Mouse (Mus musculus) spleen, adult 2 months (tissue): ENCODE results near the gene Rapgef5. TPM values are rescaled to one million over a fixed set of nuclear protein-coding genes. Genes with fewer than 3 reads are reported as not detected.

Experiments used
- DNase-seq, 2 experiments: peaks; one replicate each; pipeline versions ENCODE4 v3.0.0 to v3.0.0-alpha.2; 2012 to 2021; ENCODE audit warnings: low spot score in 2 of 2, low read depth in 1 of 2
- H3K27ac ChIP-seq: fragments of 200-500 bp; 2 replicates; pipeline ENCODE4 v1.5.1; 2012; ENCODE audit warnings: low read length, inconsistent platforms; ENCODE audit not compliant: insufficient read depth
- H3K27me3 ChIP-seq: fragments of 200-500 bp; 2 replicates; pipeline ENCODE4 v1.6.1; 2012; ENCODE audit warnings: mild to moderate bottlenecking, moderate library complexity, low read length, inconsistent platforms; ENCODE audit not compliant: control insufficient read depth, insufficient read depth
- H3K36me3 ChIP-seq: fragments of 200-500 bp; 2 replicates; pipeline ENCODE4 v1.6.1; 2012; ENCODE audit warnings: mild to moderate bottlenecking, low read length, inconsistent platforms; ENCODE audit not compliant: control insufficient read depth, insufficient read depth
- H3K4me1 ChIP-seq: fragments of 200-500 bp; 2 replicates; pipeline ENCODE4 v1.6.1; 2011; ENCODE audit warnings: inconsistent platforms; ENCODE audit not compliant: control insufficient read depth, insufficient read depth, insufficient read length
- H3K4me3 ChIP-seq: fragments of 200-500 bp; 2 replicates; pipeline ENCODE4 v1.5.1; 2011; ENCODE audit warnings: mild to moderate bottlenecking, inconsistent platforms; ENCODE audit not compliant: insufficient read depth, insufficient read length; ENCODE audit errors: extremely low read depth
- CTCF ChIP-seq: fragments of 200-500 bp; IDR thresholded peaks from 2 replicates; pipeline ENCODE4 v1.5.1; 2011; ENCODE audit warnings: mild to moderate bottlenecking, inconsistent platforms; ENCODE audit not compliant: insufficient read depth, insufficient read length, insufficient replicate concordance; ENCODE audit errors: extremely low read depth
- POLR2A ChIP-seq: fragments of 200-500 bp; IDR thresholded peaks from 2 replicates; pipeline ENCODE4 v1.6.1; 2011; ENCODE audit warnings: low read depth, low read length, inconsistent platforms
- WGBS: fragments of 180-500 bp; shearing (Covaris S2); methylation state at CpG from one replicate; pipeline ENCODE4 v1.1.7; 2018; 5-methylcytosine and 5-hydroxymethylcytosine counted together
- polyA plus RNA-seq: library from polyadenylated mRNA; depleted of rRNA; stranded (reverse); fragments of >200 nt; gene quantifications from 2 replicates; pipeline ENCODE4 v1.2.3, GENCODE M21; 2012

Rapgef5 gene
- polyA plus RNA-seq, 1 experiment: 6.9 TPM

DNA sequence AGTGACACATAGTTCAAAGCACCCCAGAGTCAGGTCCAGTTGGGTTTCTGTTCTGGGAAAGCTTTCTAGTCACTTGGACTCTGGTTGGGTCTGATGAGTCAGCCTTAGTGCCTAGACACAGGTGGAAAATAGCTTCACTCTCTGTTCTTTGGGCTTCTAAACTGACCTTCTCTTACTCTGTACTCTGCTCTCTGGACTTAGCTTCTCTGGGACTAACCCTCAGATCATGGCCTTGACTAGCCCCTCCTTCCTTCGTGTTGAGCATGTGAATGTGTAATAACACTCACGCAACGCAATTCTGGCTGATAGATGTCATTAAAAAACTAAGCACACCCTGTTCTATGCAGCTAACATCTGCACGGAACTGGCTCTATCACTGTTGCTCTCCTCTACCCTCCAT is 160.0 kb downstream of the Rapgef5 start:
- Histone ChIP-seq H3K27me3 (no peaks in the 10 kb centered on the region), H3K36me3 (no peaks in the 10 kb centered on the region), H3K4me3 (no peak overlapping the region), H3K27ac (no peak overlapping the region), H3K4me1 (peaks cover 7% of the 10 kb centered on the region; the same call in 1 of the 2 replicates)
- 91% methylated on average over 4 of the region's 4 CpGs for WGBS
- DNase-seq: no peak
- no peak for TF ChIP-seq CTCF
- no peak for TF ChIP-seq POLR2A

- 74% methylated on average over 3 of the region's 3 CpGs for WGBS
- H3K4me1 ChIP-seq: peaks cover 7% of the 10 kb centered on the region; the same call in 1 of the 2 replicates
- no peak overlapping the region for H3K4me3 ChIP-seq
- no peak overlapping the region for H3K27ac ChIP-seq
- no peak for DNase-seq
- H3K27me3 ChIP-seq: no peaks in the 10 kb centered on the region
- H3K36me3 ChIP-seq: no peaks in the 10 kb centered on the region
- no peak for TF ChIP-seq POLR2A
- TF ChIP-seq CTCF: no peak
Measured at GRCm38 (mm10) chr12:117678916-117679315, 162.6 kb downstream of the Rapgef5 start.

DNA sequence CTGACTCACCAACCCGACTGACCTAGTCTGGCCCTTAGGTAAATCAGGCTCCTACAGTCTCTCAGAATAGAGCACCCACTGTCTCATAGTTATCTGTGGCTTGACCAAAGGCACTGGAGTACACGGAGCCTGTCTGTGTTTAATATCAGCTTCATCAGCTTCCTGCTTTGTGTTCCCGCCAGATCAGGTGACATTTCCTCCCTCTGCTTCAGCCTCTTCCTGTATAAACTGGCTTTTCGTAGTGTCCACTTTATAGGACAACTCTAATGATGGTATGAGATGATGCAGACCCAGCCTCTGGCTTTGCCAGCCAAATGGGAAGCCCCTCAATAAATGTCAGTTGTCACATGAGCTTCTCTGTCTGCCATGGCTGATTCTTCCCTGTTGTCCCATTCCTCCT is 163.5 kb downstream of the Rapgef5 start:
- Histone ChIP-seq H3K4me3 (no peak overlapping the region), H3K27me3 (no peaks in the 10 kb centered on the region), H3K27ac (no peak overlapping the region), H3K36me3 (no peaks in the 10 kb centered on the region), H3K4me1 (peaks cover 7% of the 10 kb centered on the region; the same call in 1 of the 2 replicates)
- TF ChIP-seq CTCF (no peak), POLR2A (no peak)
- DNase-seq: no peak
- WGBS: 40% methylated on average over 4 of the region's 4 CpGs

DNA sequence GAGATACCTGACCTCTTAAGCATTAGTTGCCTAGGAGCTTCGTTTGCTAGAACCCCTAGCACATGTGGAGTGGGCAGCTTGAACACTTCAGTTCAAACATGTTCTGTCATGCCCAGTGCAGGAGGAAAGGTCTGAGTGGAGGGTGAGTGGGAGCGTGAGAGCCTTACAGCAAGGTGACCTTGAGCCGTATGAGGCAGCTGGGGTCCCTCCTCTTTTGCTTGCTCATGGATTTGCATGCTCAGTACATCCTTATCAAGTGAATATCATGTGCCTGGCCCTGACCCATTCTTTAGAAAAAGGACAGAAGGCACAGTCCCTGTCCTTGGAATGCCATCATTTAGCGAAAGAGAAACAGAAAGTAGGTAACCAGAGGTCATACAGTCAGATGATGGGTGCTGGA is 165.0 kb downstream of the Rapgef5 start:
- peaks cover 7% of the 10 kb centered on the region; the same call in 1 of the 2 replicates for H3K4me1 ChIP-seq
- no peaks in the 10 kb centered on the region for H3K27me3 ChIP-seq
- WGBS: 89% methylated on average over 4 of the region's 4 CpGs
- TF ChIP-seq CTCF (no peak), POLR2A (no peak)
- H3K36me3 ChIP-seq: no peaks in the 10 kb centered on the region
- DNase-seq: no peak
- H3K4me3 ChIP-seq: no peak overlapping the region
- no peak overlapping the region for H3K27ac ChIP-seq

DNA sequence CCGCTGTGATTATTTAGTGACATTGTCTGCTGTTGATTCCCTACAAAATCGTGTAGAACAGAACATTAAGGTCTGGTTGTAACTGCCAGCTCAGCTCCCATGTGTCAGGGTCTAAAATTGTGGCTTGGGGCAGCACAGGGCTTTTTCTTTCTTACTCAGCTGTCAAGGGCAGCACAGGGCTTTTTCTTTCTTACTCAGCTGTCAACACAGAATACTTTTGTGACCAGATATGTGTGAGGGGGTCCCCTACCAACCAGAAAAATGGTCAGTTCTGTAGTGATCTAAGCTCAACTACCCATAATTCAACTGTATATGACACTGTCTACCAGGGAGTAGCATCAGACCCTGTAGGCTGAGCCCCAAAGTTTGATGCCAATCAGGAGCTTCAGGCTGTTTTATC is 167.1 kb downstream of the Rapgef5 start:
- Histone ChIP-seq H3K27me3 (no peaks in the 10 kb centered on the region), H3K36me3 (no peaks in the 10 kb centered on the region), H3K4me1 (peaks cover 7% of the 10 kb centered on the region; the same call in 1 of the 2 replicates), H3K4me3 (no peak overlapping the region), H3K27ac (no peak overlapping the region)
- WGBS: 74% methylated on average over 2 of the region's 2 CpGs
- DNase-seq: no peak
- TF ChIP-seq POLR2A (no peak), CTCF (no peak)

DNA sequence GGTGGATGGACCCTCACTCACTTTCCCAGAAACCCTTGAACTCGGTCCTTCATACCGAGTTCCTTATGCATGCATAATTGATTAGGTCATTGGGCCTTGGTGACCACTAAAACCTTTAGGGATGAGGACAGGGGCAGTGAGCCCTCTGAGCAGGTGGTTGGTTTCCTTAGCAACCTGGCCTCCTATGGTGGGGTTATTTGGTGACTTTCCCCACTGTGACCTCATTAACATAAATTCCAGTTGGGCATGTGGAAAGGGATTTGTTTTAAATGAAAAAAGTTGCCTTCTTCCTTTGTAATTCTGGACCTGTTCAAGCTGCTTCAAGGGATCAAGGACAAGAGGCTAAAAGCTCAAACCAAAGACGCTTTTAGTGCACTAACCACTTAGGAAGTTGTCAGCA is 167.7 kb downstream of the Rapgef5 start:
- Histone ChIP-seq H3K4me3 (no peak overlapping the region), H3K27me3 (no peaks in the 10 kb centered on the region), H3K27ac (no peak overlapping the region), H3K36me3 (no peaks in the 10 kb centered on the region), H3K4me1 (peaks cover 7% of the 10 kb centered on the region; the same call in 1 of the 2 replicates)
- WGBS: 87% methylated on average over 3 of the region's 3 CpGs
- DNase-seq: no peak
- TF ChIP-seq POLR2A: no peak
- no peak for TF ChIP-seq CTCF

GRCm38 (mm10) chr12:117684788-117685187 is 168.5 kb downstream of the Rapgef5 start:
- H3K27me3 ChIP-seq: no peaks in the 10 kb centered on the region
- no peak for DNase-seq
- TF ChIP-seq POLR2A (no peak), CTCF (no peak)
- H3K27ac ChIP-seq: no peak overlapping the region
- no peaks in the 10 kb centered on the region for H3K36me3 ChIP-seq
- WGBS: 89% methylated on average over 3 of the region's 3 CpGs
- H3K4me3 ChIP-seq: no peak overlapping the region
- peaks cover 7% of the 10 kb centered on the region; the same call in 1 of the 2 replicates for H3K4me1 ChIP-seq

- peaks cover 1% of the 10 kb centered on the region; the same call in 1 of the 2 replicates for H3K4me1 ChIP-seq
- H3K27ac ChIP-seq: no peak overlapping the region
- DNase-seq: no peak
- no peaks in the 10 kb centered on the region for H3K36me3 ChIP-seq
- H3K4me3 ChIP-seq: no peak overlapping the region
- no peaks in the 10 kb centered on the region for H3K27me3 ChIP-seq
- TF ChIP-seq POLR2A (no peak), CTCF (no peak)
Measured at GRCm38 (mm10) chr12:117685336-117685735, 169.1 kb downstream of the Rapgef5 start.
